Mouse (Mus musculus) left cerebral cortex, postnatal 10 days (tissue): ENCODE results near the gene Wnt7b. TPM values are rescaled to one million over a fixed set of nuclear protein-coding genes. Genes with fewer than 3 reads are reported as not detected.

Experiments
- DNase-seq, 2 experiments: peaks; one replicate each; pipeline ENCODE4 v3.0.0; 2021 to 2022; ENCODE audit warnings: low spot score in 2 of 2, mixed read lengths in 1 of 2; ENCODE audit errors: extremely low spot score in 1 of 2
- intact Hi-C: fragments of 180-260 bp; cut with DNase I; formaldehyde crosslinking; loops from one replicate; pipeline ENCODE4 v1.15.1; 2025
- total RNA-seq, 2 experiments: library from RNA; stranded (reverse); gene quantifications; 2 replicates each; pipeline ENCODE4 v1.2.3; 2021

Gene Wnt7b
- total RNA-seq, 2 experiments from 2014 or later = 44.4 to 52.6 TPM

DNA sequence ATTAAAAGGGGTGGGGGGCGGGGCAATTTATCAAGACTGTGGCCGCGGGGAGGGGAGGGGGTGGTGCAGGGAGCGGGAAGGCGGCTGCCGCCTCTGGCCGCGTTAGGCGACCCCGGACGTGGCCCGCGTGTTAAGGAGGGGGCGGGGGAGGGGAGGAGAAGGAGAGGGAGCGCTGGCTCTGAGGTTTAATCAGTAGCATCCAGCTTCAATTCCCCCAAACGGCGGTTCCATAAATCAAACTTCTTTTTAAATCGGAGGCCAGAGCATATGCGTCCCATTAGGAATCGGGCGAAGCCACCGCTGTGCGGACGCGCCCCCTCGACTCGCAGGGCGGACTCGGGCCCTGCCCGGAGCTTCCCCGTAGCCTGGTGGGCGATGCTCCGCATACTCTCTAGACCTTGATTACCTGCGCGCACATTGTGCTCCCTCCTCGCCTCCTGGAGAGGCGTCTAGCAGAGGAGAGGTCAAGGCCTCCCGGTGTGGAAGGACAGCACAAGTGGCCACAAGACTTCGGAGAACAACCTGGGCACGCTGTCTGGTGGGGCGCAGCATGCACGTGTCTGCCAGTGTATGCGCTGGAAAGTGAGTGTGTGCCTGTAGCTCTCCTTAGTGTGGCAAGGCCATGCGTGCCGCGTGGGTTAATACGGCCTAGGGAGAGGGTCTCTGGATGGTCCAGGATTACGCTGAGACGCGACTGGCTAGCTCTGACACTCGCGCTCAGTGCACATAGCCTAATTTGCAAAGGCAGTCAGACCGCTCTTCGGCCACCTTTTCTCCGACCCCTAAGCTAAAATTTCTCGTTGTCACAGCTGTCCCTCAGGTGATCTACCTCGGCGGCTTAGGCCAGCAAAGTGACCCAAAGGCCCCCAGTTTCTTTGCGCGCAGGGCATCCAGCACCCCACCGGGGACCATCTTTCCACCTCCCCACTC is 5.5 kb downstream of the Wnt7b start:
- intact Hi-C loops = no loop called here
- DNase-seq = peak in 1 of 2 experiments; percentile 63

DNA sequence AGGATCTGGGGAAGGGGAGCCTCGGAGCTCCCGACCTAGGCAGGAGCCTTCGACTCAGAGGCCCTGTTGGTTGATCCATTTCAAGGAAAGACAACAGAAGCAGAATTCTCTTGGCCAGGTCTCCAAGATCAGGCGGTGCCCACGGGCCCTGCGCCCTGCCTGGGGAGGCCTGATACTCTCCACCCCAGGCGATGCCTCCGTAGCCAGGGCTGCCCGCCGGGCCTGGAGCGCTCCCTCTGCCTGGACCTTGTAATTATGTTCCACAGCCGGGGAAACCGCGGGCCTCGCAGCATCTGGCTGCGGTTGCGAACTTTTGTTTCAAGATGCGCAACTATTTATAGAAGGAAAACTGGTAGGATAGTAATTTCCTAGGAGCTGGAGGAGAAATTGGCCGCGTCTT is 6.2 kb downstream of the Wnt7b start:
- no peak for DNase-seq
- intact Hi-C loops = no loop called here

DNA sequence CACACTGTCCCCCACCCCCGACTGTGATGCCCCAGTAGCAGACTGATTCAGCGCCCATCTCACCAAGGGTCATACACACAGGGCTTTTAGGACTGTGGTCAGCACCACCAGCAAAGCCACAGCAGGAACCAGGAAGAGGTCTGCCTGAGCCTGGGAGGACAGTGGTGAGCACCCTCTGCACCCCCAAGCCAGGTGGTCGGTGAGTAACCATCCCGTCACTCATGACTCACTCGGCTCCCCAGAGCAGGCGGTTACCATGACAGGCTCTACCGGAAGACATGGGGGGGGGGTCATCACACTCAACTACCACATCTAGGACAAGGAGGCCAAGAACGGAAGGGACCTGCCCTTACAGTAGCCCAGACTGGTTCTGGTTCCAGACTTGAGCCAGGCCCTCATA is 7.7 kb downstream of the Wnt7b start:
- intact Hi-C loops = no loop called here
- DNase-seq = no peak

DNA sequence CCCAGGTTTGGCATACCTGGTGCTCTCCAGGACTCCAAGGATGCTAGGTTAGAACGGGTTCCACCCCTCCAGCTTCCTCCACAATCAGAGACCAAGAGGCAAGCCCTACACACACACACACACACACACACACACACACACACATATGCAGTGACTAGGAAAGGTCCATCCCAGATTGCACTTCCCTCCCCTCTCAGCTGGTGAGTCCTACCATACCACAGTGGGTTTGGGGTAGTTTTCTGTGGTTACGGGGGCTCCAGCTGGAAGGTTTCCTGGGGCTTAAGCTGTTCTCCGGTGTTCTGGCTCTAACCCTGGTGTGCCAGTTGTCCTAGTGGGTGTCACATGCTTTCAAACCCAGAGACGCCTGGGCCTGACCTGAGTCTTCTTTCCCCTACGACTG is 8.2 kb downstream of the Wnt7b start:
- intact Hi-C loops = no loop called here
- DNase-seq = no peak

DNA sequence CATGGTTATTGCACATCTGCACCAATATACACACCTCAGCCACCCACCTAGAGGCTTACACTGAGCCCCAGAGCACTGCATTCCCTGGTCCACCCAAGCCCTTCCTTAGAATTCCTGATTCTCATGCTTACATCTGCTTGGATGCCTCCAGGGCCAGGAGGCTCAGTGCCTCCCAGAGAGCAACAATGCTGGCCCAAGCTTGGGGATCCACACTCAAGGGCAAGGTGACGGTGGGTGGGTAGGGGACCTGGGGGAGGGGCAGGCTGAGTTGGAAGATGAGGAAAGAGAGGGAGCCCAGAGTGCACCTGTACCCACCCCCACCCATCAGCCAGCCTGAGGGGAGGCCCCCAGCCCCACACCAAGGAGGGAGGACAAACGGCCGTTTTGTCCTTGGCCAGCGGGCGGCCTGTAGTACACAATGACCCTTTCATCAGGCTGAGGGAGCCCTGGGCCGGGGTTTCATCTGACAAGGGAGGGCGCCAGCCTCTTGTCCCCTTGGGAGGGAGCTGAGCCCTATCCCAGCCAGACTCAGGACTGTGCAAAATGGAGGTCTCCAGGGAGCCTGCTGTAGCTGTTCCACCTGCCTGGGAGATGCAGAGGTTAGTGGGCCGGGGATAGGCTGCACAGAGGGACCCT is 9.5 kb downstream of the Wnt7b start:
- DNase-seq = no peak
- intact Hi-C loops = no loop called here

DNA sequence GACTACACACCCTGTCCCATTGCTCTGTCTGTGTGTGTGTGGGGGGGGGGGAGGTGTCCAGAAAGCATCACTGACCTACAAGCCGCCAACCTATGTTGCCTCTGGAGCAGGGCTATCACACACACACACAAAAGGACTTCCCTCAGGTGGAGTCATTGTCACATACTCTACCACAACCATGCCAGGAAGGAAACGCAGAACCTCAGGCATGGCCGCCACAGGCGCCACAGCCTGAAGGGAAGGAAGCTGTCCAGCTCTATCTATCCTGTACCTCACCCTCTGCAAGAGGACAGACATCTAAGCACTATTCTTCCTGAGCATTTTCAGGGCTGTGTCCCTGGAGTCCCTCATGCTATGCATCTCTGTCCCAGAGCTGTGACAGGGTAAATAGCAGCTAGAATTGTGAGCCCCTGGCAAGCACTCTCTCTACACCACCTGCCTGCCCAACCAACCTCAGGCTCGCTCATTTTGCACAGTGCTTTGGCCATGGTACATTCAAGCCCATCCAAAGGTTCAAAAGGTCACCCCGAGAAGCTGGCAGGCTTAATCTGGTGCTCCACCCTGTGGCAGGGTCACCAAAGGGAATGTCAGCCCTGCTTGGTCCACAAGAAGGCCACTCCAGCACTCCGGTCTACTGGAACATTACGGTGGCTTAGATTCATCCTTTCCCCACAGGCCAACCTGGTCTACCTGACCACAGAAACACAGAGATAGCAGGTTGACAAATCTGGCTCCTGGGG is 12.1 kb downstream of the Wnt7b start:
- intact Hi-C loops = no loop called here
- DNase-seq = no peak

DNA sequence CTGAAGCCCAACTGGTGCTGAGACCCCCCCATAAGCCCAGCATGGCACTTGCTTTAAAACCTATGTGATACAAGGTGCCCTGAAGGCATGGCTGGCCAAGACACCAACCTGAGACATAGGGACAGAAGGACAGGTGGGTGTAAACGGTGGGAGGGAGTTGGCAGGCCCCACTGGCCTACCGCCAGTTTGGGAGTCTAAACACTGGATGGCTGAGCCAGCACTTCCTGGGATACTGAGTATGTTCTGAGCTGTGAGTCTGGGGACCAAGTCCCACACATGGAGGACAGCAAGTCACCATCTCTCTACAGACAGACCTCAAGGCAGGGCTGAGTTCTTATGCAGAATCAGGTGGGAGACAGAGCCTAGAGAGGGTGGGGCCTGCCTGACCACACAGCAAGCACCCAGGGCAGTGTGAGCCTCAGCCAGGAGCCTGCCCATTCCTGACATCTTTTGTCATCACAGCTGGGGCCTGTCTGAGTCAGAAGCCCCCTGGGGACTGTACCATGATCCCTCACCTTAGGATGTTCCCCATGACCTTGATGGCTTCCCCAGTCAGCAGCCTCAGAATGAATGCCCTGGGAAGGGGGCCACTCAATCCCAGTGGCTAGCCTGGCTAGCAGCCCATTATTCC is 13.0 kb downstream of the Wnt7b start:
- no peak for DNase-seq
- intact Hi-C loops = no loop called here

DNA sequence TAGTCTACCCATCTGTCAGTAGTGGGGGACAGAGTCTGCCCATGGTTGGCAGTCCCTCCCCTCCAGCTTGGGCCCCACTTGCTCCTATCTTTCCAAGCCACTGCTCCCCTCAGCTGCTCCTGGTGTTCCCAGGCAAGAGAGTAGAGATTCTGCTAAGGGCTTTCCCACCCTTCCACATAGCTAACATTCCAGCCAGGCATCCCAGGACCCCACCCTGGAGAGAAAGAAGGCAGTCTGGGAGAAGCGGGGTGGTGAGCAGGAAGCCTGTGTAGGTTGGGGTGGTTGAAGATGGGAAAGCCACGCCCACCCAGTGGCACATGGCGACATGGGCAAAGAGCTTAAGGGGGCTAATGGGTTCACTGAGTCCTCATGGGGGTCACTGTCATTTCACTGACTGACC is 13.9 kb downstream of the Wnt7b start:
- intact Hi-C loops = no loop called here
- no peak for DNase-seq

DNA sequence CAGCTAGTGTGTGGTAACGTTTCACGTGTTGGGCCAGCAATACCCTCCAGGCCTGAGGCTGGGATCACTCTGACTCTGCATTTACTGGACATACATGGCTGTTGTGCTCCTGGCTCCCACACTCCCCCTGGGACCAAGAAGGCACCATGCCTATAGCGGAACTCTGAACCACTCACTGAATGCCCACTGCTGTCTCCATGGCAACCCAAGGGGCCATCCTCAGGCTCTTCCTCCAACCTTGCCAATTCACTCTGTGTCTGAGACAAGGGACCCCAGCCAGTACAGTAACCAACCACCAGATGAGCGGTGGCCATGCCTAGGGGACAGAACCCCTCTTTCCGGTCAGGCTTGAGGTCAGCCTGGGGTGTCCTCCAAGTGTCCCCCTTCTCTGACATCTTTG is 17.3 kb downstream of the Wnt7b start:
- intact Hi-C loops = no loop called here
- no peak for DNase-seq

DNA sequence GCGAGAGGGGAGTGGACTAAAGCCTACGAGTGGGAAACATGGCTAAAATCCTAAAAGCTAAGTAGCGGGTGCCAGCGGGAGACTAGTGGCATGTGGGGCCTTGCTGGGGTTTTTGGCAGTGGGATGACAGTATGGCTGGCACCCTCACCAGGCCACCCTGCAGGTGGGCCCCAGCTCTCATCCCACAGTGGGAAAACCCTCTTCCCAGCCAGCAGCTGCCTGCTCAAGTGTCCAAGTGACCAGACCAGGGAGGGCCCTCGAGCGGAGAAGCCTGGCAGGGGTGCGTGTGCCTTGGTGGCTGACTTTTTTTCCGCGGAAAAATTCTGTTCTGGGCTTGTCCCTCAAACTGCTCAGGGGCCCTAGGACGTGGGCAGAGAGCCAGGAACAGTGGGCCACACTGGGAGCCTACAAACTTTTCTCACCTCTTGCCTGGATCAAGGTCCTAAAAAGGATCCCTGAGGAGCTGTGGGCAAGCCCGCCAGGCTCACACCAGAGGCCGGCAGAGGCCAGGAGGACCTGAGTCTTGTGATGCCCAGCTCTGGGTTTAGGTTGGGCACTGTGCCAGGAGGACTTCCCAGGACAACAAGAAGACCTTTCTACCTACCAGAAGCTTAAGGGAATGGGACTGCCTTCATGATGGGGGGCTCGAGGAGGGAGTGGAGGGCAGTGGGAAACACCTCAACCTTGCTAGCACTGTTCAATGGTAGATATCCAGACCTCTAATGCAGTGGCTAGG is 18.1 kb downstream of the Wnt7b start:
- no peak for DNase-seq
- intact Hi-C loops = no loop called here

DNA sequence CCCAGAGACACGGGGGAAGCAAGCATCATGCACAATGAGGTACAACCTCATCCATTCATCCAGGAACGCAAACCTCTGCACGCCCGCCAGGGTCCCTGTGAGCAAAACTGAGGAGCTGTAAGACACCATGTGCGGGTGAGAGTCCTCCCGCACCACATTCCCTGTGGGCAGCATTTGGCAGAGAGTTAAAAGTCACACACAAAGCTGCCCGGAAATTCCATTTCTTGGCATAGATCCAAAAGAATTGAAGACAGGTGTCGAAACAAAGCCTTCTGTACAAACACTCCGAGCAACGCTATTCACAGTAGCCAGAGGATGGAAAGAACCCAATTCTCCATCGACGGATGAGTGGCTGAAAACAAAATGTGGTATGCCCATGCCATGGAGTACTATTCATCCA is 20.3 kb downstream of the Wnt7b start:
- DNase-seq = no peak
- intact Hi-C loops = no loop called here

DNA sequence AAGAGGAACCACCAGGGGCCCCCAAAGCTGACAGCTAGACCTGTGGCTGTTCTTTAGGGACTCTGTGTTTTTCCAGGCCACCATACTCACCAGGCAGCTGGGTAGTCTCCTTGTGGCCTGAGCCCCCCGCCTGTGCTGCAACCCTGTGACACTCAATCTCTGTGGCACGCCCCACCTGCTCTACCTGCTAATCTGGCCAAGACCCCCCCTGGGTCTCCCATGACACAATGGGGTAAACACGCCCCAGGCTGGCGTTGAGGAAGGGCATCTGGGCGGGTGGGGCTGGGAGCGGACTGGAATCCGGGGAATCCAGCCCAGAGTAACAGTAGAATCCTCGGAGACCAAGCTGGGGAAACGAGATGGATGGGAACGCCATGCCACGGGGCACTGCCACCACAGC is 21.4 kb downstream of the Wnt7b start:
- intact Hi-C loops = no loop called here
- no peak for DNase-seq

DNA sequence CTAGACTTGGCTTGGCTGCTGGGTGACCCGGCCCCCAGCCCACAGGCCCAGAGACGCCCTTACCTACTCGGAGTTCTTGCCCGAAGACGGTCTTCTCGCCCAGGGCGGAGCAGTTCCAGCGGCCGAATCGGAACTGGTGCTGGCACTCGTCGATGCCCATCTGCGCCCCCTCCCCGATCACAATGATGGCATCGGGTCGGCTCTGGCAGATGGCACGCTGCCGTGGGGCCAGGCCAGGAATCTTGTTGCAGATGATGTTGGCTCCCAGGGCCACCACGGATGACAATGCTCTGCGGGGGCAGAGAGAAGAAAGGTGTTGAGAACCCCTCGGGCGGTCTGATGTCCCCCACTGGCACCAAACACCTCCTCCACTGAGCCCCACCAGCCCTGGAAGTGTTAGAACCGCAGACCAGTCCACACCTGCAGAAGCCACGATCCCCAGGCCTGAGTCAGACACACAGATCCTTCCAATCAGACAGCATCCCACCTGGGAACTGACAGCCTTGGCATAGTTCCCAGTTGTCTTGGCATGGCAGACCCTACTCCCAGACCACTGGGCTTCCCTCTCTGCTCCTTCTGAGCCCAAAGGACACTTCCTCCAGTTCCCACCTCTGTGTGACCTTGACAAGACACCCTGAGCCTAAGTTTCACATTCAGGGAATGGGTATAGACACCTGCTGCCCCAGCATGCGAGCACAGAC is 23.3 kb downstream of the Wnt7b start:
- intact Hi-C loops = no loop called here
- DNase-seq = no peak

DNA sequence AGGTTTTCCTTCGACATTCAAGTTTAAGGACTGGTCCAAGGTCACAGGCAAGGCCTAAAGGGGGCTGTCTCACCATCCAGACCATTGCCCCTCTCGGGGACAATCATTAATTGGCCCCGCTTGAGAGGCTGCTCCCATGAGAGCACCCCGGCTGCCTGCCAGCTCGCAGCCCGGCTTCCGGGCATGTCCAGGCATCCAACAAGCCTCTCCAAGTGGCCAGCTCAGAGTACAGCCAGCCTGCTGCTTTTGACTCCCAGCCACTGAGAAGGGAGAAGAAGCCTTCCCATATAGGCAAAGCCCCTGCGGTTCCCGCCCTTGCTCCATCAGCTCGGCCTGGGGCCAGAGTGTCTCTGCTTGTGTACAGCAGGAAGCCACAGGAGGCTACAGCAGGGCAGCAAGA is 26.5 kb downstream of the Wnt7b start:
- DNase-seq = peak in 1 of 2 experiments; percentile 41
- intact Hi-C loops = no loop called here

DNA sequence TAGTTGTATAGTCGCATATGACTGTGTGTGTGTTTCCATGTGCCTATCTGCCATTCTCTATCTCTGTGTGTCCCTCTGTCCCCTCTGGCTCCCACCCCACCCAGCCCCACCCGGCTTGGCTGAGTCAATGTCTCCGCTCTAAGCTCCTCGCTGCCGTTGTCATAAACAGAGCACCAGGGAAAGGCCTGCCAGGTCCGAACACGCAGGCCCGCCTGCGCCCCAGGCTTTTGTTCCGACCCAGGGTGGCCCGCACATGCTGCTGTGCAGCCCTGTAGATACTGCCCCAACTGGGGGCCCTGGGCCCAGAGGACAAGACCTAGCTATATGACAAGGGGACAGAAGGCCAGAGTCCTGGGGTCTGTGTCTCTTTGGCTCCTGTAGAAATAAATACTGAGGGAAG is 28.9 kb downstream of the Wnt7b start:
- DNase-seq = no peak
- intact Hi-C loops = no loop called here

DNA sequence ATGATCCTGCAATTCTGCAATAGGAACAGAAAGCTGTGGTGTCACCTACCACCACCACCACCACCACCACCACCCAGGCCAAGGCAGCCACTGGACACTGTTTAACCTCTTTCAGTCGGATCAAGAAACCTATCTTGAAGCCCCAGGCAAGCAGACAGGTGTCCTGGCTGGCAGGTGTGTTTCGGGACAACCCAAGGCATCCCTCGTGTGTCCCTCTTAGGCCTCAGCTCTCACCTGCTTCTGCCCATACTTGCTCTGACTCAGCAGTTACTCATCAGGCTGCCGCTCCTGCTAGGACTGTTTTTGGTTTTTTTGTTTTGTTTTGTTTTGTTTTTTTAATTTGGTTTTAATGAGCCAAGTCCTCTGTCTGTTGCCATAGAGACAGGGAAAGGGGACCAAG is 35.8 kb downstream of the Wnt7b start:
- no peak for DNase-seq
- intact Hi-C loops = no loop called here

DNA sequence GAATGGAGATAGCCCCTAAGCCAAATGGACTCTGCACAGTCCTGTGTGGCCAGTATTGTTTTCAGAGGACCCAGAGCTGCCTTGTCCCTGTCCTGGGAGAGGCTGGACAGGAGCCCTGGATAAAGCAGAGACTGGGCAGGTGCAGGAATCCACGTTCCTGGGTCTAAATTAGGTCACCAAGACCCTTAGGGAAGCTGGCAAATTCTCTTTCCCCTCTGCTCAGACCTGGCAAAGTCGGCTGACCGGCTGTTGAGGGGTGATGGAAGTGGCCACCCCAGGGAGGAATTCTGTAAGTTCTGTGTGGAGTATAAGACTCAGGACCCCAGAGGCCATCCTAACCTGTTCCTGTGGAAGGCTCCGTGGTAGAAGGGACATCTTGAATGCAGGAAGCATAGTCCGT is 36.9 kb downstream of the Wnt7b start:
- no peak for DNase-seq
- intact Hi-C loops = no loop called here

DNA sequence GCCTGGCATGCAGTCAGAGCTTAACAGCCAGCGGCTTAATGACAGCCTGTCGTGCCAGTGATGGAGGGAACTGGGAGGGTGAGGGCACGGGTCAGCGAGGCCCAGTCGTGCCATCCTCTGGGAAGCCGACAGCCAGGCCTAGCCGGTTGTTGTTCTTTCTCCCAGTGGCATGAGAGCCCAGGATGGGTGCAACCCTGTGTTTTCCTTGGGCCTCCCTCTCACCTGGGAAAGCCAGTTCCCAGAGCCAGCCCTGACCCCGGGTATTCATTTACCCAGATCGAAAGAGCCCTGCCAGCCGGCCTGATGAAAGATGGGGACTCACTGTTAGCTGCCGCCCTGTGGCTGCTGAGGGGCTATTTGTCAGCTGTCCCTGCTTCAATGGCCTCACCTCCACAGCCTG is 44.1 kb downstream of the Wnt7b start:
- intact Hi-C loops = no loop called here

More for the DNA sequence above, 44.1 kb downstream of the Wnt7b start:
- no peak for DNase-seq
